Mouse (Mus musculus) erythroblast, embryonic 14.5 days (primary cell): ENCODE results near the gene Fer1l5.

Source experiments
- GATA1 ChIP-seq: IDR thresholded peaks from 2 replicates; pipeline ENCODE4 v1.6.1; 2012; ENCODE audit warnings: low read length, inconsistent platforms, mixed read lengths
- TAL1 ChIP-seq: IDR thresholded peaks from 3 replicates; pipeline ENCODE4 v1.6.1; 2012; ENCODE audit warnings: low read length, inconsistent platforms, mixed read lengths

DNA sequence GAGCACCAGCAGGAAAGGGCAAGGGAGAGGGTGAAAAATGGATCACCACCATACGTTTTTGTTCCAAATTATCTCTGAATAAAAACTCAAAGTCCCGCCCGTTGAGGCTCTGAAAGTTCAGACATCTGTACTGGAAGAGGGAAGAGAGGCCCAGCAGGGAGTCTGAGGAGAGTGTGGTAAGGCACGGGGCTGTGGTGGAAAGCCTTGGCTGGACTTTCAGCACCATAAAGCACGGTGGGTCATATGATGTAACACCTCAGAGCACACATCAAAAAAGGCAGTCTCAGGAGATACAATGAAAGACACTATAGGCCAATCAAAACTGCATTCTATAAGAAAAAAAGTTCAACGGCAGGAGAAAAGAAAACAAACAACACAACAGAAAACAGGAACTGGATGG lies 40.3 kb upstream of the Fer1l5 start:
- TF ChIP-seq GATA1, result no peak
- no peak for TF ChIP-seq TAL1
